Mouse (Mus musculus): ENCODE data around the gene Lrrc8c. TPM values are rescaled to one million over a fixed set of nuclear protein-coding genes. Genes with fewer than 3 reads are reported as not detected.

The Lrrc8c gene
- polyA plus RNA-seq (2016; fragmentation: Nextera tagmentation; extraction: Ambion mirVana) = 9.4 and 11.0 TPM in 2 replicates

DNA sequence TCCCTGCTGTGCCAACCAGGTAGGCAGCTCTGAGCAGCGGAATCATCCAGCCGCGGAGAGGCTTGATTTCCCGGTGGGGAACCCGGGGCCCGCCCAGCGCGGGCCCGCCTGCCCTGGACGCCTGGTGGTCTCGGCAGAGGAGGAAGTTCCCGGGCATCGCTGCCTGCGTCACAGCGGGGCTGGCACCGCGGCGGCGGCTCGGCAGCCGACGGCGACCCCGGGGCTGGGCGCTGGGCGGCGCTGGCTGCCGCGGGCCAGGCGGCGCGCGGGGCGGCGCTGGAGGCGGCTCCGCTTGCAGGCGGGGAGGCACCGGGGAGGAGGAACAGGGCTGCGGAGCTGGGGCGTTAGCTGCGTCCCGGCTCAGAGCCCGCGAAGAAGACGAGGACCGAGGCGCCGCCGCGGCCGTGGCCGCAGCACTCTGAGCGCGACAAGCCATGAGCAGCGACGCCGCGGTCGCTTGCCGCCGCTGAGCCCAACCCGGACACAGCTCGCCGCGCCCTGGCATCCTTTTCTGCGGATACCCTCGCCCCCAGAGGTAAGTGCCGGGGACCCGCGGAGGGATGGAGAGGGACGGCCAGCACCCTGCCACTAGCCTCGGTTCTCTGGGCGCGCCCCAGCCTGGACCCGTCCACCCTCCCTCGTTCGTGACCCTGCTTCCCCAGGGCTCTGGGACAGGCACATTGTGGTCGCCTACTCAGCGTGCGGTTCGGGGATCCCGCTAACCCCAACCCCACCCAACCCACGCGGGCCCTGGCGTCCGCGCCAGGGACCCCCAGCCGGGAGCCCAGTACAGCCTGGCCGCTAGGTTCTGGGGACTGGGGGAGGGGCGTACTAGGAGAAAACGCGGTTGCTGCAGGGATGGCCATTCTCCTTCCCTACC is at the start of gene Lrrc8c:
Gene Lrrc8c (plus strand): TSS at position 293 of the 880 bp plus-strand sequence.
- H3K4me1 ChIP-seq = peaks cover 18% of the 10 kb centered on the region
- H3K4me3 ChIP-seq = peak within 1 kb of the TSS; percentile 71
- peak; percentile 93 for ATAC-seq (ENCODE audit: low FRiP score, low read depth)
- peak within 1 kb of the TSS; percentile 83 for H3K9ac ChIP-seq (replicated peaks)
- H3K36me3 ChIP-seq = no peaks in the 10 kb centered on the region
- peak within 1 kb of the TSS; percentile 87 for H3K4me2 ChIP-seq (replicated peaks)
- H3K27me3 ChIP-seq = peaks cover 15% of the 10 kb centered on the region
- under 1% methylated on average over 73 of the region's 93 CpGs for WGBS
- no peaks in the 10 kb centered on the region for H3K9me3 ChIP-seq
- peak within 1 kb of the TSS; percentile 85 for H3K27ac ChIP-seq (replicated peaks)

DNA sequence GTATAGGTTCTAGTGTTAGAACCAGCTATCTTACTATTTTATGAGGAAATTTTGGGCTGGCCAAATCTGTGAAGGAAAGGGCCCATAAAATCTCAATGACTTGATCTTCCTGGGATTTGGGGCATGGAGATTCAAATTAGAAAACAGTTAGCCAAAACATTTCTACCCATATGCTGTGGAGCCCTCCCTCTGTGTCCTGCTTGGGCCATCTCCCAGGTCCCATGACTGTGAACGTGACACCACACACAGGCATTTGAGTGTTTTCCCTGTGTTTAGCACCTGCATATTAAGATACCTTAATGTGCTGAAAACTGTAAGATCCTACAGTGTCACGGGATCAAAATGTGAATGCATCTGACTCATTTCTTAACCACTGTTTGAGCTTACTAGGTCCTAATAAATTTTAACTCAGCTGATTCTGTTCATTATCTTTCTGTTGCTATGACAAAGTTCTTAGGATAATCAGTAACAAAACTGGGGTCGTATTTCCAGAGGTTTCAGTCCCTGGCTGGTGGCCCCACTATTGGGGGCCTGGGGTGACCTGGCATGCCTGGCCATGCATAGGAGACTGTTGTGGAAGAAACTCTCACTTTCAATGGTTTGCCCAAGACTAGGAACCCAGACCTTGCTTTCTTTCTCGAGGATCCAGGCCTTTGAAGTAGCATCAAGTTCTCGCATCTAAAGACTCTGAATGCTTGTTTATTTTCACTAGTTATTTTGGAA is 46.0 kb upstream of the Lrrc8c start:
- Histone ChIP-seq H3K4me2 (replicated peaks) (no peak overlapping the region), H3K9ac (replicated peaks) (no peak overlapping the region), H3K36me3 (0 out of 2 replicates have a peak, but pooled peaks cover 2% of the 10 kb centered on the region), H3K27ac (replicated peaks) (no peak overlapping the region), H3K27me3 (no peaks in the 10 kb centered on the region), H3K4me1 (no peaks in the 10 kb centered on the region), H3K4me3 (no peak overlapping the region), H3K9me3 (no peaks in the 10 kb centered on the region)
- no peak for ATAC-seq (ENCODE audit: low FRiP score, low read depth)
- 80% methylated on average over 5 of the region's 5 CpGs for WGBS

- Histone ChIP-seq H3K4me2 (replicated peaks) (no peak overlapping the region), H3K4me1 (no peaks in the 10 kb centered on the region), H3K9ac (replicated peaks) (no peak overlapping the region), H3K27ac (replicated peaks) (no peak overlapping the region), H3K27me3 (no peaks in the 10 kb centered on the region), H3K36me3 (peaks cover 37% of the 10 kb centered on the region), H3K4me3 (no peak overlapping the region), H3K9me3 (no peaks in the 10 kb centered on the region)
- no peak for ATAC-seq (ENCODE audit: low FRiP score, low read depth)
- WGBS = 90% methylated on average over 9 of the region's 9 CpGs
These were observed 41.7 kb upstream of the Lrrc8c start for GRCm38 (mm10) chr5:105477527-105477926.

DNA sequence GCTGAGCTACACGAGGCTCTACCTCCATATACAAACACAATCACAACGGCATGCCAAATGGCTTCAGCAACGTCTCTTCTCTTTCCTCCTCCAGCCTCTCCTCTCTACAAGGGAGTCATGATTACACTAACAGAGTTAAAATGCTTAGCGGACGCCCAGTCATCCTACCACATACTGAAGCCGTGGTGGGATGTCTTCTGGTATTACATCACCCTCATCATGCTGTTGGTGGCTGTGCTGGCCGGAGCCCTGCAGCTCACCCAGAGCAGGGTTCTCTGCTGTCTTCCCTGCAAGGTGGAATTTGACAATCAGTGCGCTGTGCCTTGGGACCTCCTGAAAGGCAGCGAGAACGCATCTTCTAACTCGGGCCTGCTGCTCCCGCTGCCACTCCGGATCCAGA is 39.5 kb upstream of the Lrrc8c start:
- peaks cover 46% of the 10 kb centered on the region for H3K36me3 ChIP-seq
- WGBS = 93% methylated on average over 13 of the region's 13 CpGs
- H3K4me2 ChIP-seq (replicated peaks) = no peak overlapping the region
- H3K4me3 ChIP-seq = no peak overlapping the region
- H3K27ac ChIP-seq (replicated peaks) = no peak overlapping the region
- H3K4me1 ChIP-seq = no peaks in the 10 kb centered on the region
- H3K9me3 ChIP-seq = no peaks in the 10 kb centered on the region
- no peaks in the 10 kb centered on the region for H3K27me3 ChIP-seq
- no peak for ATAC-seq (ENCODE audit: low FRiP score, low read depth)
- H3K9ac ChIP-seq (replicated peaks) = no peak overlapping the region

GRCm38 (mm10) chr5:105480561-105480960 is 38.6 kb upstream of the Lrrc8c start:
- peaks cover 46% of the 10 kb centered on the region for H3K36me3 ChIP-seq
- no peaks in the 10 kb centered on the region for H3K9me3 ChIP-seq
- H3K4me2 ChIP-seq (replicated peaks) = no peak overlapping the region
- no peak overlapping the region for H3K9ac ChIP-seq (replicated peaks)
- no peaks in the 10 kb centered on the region for H3K4me1 ChIP-seq
- H3K4me3 ChIP-seq = no peak overlapping the region
- ATAC-seq (ENCODE audit: low FRiP score, low read depth) = no peak
- no peak overlapping the region for H3K27ac ChIP-seq (replicated peaks)
- no peaks in the 10 kb centered on the region for H3K27me3 ChIP-seq
- 96% methylated on average over 17 of the region's 17 CpGs for WGBS

- no peak overlapping the region for H3K4me2 ChIP-seq (replicated peaks)
- no peak overlapping the region for H3K9ac ChIP-seq (replicated peaks)
- peaks cover 50% of the 10 kb centered on the region for H3K36me3 ChIP-seq
- H3K4me3 ChIP-seq = no peak overlapping the region
- no peaks in the 10 kb centered on the region for H3K9me3 ChIP-seq
- no peaks in the 10 kb centered on the region for H3K27me3 ChIP-seq
- no peak overlapping the region for H3K27ac ChIP-seq (replicated peaks)
- ATAC-seq (ENCODE audit: low FRiP score, low read depth) = no peak
- 80% methylated on average over 2 of the region's 2 CpGs for WGBS
- no peaks in the 10 kb centered on the region for H3K4me1 ChIP-seq
These were observed 35.6 kb upstream of the Lrrc8c start for GRCm38 (mm10) chr5:105483632-105484031.

DNA sequence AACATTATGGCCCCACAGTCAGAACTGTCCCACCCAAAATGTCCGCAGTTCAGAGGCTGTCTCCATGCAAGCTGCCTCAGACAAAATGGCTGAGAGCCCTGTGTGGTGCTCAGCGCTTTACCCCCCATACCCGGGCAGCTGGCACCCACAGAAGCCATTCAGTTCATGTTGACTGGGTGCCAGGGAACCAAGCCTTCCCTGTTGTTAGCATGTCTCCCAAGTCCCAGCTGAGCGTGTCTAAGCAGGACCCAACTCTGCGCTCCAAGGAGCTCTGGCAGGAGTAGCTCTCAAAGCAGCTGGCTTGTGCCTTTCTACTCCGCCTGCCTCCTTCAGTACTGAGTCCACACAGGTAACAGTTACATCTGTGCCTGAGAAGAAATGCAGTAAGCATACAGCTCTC is 34.9 kb upstream of the Lrrc8c start:
- WGBS = 94% methylated on average over 6 of the region's 6 CpGs
- H3K4me3 ChIP-seq = no peak overlapping the region
- no peak overlapping the region for H3K27ac ChIP-seq (replicated peaks)
- no peak for ATAC-seq (ENCODE audit: low FRiP score, low read depth)
- no peaks in the 10 kb centered on the region for H3K4me1 ChIP-seq
- peaks cover 47% of the 10 kb centered on the region for H3K36me3 ChIP-seq
- no peak overlapping the region for H3K9ac ChIP-seq (replicated peaks)
- H3K9me3 ChIP-seq = no peaks in the 10 kb centered on the region
- no peaks in the 10 kb centered on the region for H3K27me3 ChIP-seq
- no peak overlapping the region for H3K4me2 ChIP-seq (replicated peaks)

DNA sequence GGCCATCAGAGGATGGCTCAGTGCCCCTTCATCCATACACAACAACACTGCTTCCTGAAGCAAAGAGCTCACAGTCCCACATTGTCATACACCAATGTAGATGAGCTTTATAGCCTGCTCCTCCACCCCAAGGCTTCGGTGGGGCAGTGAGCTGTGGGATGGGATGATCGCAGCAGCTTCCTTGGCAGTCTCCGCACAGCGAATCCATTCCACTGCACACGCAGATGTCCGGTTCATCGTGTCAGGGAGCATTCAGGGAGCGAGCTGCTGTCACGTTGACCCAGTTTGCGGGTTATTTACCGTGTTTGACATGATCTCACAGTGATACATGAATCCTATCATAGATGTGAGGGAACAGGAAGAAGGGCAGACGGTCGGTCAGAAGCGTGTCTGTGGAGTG is 34.3 kb upstream of the Lrrc8c start:
- H3K4me1 ChIP-seq = no peaks in the 10 kb centered on the region
- WGBS = 96% methylated on average over 14 of the region's 14 CpGs
- no peak for ATAC-seq (ENCODE audit: low FRiP score, low read depth)
- no peaks in the 10 kb centered on the region for H3K9me3 ChIP-seq
- H3K4me3 ChIP-seq = no peak overlapping the region
- H3K9ac ChIP-seq (replicated peaks) = no peak overlapping the region
- peaks cover 43% of the 10 kb centered on the region for H3K36me3 ChIP-seq
- no peak overlapping the region for H3K27ac ChIP-seq (replicated peaks)
- no peak overlapping the region for H3K4me2 ChIP-seq (replicated peaks)
- H3K27me3 ChIP-seq = no peaks in the 10 kb centered on the region

DNA sequence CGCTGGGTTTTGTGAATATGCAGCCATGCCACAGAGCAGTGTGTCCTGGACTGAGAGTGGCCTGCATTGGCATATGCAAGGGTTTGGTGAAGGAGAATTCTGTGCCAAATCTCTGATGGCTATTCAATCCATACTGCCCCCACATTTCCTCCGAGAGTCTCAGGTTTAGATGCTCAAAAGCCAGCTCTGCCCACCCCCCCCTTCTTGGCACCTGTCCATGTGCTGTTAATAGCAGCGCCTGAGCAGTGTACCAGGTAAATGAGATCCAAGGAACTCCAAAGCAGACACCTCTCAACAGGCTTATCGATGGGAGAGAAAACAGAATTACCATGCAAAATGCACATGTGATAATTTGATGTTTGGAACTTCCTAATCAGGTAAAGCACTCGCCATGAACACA is 29.0 kb upstream of the Lrrc8c start:
- Histone ChIP-seq H3K4me2 (replicated peaks) (no peak overlapping the region), H3K27me3 (peaks cover 23% of the 10 kb centered on the region), H3K9me3 (no peaks in the 10 kb centered on the region), H3K4me3 (no peak overlapping the region), H3K36me3 (peaks cover 9% of the 10 kb centered on the region; the same call in 1 of the 2 replicates), H3K9ac (replicated peaks) (no peak overlapping the region), H3K27ac (replicated peaks) (no peak overlapping the region), H3K4me1 (peaks cover 31% of the 10 kb centered on the region)
- WGBS = 91% methylated on average over 5 of the region's 5 CpGs
- ATAC-seq (ENCODE audit: low FRiP score, low read depth) = no peak

DNA sequence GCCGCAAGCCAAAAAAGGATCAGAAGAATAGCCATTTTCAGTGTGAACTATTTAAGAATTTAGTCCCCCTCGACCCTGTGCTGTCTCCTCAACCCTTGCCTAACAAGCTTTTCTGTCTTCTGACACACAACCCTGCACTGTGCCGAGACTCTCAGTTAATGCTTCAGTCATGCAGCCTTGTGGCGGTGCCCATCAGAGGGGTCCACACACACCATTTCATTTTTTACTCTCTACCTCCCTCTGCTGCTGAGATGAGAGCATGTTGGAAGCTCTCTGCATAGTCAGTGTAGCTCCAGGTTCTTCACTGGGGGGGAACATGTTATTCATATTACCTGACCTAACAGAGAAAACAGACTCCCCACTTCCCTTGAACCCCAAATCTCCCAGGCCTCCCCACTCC is 27.8 kb upstream of the Lrrc8c start:
- no peak overlapping the region for H3K27ac ChIP-seq (replicated peaks)
- peaks cover 9% of the 10 kb centered on the region; the same call in 1 of the 2 replicates for H3K36me3 ChIP-seq
- 52% methylated on average over 4 of the region's 4 CpGs for WGBS
- peak; percentile 17; the same call in 1 of the 2 replicates for ATAC-seq (ENCODE audit: low FRiP score, low read depth)
- H3K9me3 ChIP-seq = no peaks in the 10 kb centered on the region
- H3K9ac ChIP-seq (replicated peaks) = no peak overlapping the region
- no peak overlapping the region for H3K4me3 ChIP-seq
- no peak overlapping the region for H3K4me2 ChIP-seq (replicated peaks)
- H3K4me1 ChIP-seq = peaks cover 43% of the 10 kb centered on the region
- peaks cover 31% of the 10 kb centered on the region for H3K27me3 ChIP-seq

DNA sequence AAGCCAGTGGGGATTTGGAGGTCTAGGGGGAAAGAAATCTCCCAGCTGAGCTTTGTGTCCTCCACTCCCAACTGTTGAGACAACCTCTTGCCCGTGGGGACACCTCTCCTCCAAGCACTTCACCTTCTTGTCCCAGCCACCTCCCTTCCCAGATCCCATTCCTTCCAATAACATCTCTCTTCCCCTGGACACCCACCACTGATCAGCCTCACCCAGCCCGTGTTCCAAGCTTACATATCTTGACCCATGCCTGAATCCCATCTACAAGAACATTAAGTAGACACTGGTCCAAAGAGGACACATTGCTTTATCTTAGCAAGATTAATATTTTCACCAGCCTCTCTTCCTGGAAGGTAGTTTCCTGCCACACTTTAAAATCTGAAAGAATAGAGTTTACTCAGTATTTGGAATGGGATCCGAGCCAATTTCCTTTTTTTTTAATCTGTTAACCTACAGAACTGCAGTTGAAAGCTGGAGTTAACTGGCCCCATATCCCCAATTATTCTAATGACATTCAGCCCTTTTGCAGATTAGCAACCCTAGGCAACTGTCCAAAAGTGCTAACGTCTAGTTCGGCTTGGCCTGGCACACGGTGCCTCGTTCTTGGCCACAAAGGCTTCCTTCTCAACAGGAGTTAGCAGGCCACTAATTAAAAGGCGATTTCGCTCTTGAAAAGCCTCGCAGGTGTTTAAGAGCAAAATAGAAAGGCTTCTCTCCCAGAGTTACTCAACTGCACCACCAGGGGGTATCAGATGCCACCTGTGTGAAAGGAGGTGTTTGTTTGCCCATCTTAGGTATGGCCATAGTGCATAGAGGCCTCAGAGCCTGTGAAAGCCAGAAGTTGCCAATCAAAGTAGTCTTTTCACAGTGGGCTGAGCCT is 26.6 kb upstream of the Lrrc8c start:
- ATAC-seq (ENCODE audit: low FRiP score, low read depth) = peak; percentile 35; the same call in 1 of the 2 replicates
- H3K4me1 ChIP-seq = peaks cover 45% of the 10 kb centered on the region
- no peaks in the 10 kb centered on the region for H3K9me3 ChIP-seq
- H3K9ac ChIP-seq (replicated peaks) = no peak overlapping the region
- H3K36me3 ChIP-seq = peaks cover 5% of the 10 kb centered on the region; the same call in 1 of the 2 replicates
- H3K4me2 ChIP-seq (replicated peaks) = no peak overlapping the region
- H3K27ac ChIP-seq (replicated peaks) = 0 out of 2 replicates have a peak overlapping the region, but pooled peaks have one; percentile 22
- H3K27me3 ChIP-seq = peaks cover 42% of the 10 kb centered on the region
- 15% methylated on average over 10 of the region's 10 CpGs for WGBS
- H3K4me3 ChIP-seq = no peak overlapping the region

Data from midbrain, embryonic 12.5 days (tissue).